Mouse (Mus musculus): ENCODE measurements around the gene Spdye4b.

Gene Spdye4b

GRCm38 (mm10) chr5:143213832-143214231 lies 33.0 kb downstream of the Spdye4b start:
- in situ Hi-C loops (cut with MboI, MseI) = no loop called here

DNA sequence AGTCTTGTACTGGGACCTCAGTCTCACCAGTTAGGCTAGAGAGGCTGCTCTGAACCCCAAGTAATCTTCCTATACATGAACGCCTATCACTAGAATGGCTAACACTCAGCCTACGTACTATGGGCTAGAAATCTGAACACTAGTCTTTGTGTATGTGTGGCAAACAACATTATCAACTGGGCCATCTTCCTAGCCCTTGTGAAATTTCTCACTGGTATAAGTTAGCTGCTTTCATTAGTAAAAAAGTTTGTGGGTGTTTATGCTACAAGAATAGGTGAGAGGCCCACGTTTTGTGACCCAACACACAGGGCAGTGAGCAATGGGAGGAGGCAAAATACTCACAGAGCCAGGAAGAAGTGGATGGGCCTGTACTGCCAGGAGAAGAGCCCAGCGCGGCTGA lies 40.2 kb downstream of the Spdye4b start:
- in situ Hi-C loops (cut with MboI, MseI) = no loop called here

- in situ Hi-C loops (cut with MboI, MseI) = no loop called here
Observed at GRCm38 (mm10) chr5:143222287-143222686, 41.5 kb downstream of the Spdye4b start.

DNA sequence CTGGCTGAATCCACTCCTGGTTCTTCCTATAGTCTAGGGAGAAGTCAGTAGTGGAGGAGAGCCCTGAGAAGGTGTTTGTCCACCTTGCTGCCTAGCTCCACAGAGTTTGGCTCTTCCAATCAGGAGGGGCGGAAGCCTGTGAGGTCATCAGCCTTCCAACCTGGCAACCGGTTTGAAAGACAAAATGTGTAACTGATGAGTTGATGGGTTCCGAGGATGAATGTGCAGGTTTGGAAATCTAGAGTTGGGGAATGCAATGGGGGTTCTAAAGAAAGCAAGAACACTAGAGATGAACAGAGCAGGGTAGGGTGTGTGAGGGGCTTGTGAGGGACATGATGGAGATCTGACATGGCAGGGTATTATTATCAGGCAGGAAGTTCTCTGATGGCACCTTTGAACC lies 46.0 kb downstream of the Spdye4b start, which contains the start of gene Spdye4a:
Spdye4a (minus strand) TSS at position 101 of the 400 bp plus-strand sequence.
- in situ Hi-C loops (cut with MboI, MseI) = no loop called here

- in situ Hi-C loops (cut with MboI, MseI) = no loop called here
Observed at GRCm38 (mm10) chr5:143235028-143235693, 54.3 kb downstream of the Spdye4b start, which contains the start of gene Zfp12. Gene Zfp12 (plus strand): TSS chr5:143235163.

DNA sequence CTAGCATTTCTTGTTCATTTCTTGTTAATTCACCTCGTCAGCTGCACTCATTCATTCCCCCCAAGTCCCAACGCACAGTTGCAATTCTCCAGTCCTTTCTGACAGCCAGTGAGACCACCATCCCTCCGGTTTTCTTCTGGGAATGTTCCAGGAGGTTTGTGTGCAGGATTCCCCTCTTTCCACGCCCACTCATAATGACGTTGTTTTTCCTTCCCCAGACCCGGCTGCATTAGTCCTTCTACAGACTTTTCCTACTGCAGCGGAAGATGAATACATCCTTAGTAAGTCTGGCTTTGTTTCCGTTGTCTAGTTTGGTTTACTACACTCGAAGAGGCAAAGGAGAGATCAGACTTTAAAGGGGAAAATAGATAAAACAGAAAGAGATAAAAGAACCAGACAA lies 55.2 kb downstream of the Spdye4b start:
- in situ Hi-C loops (cut with MboI, MseI) = no loop called here

DNA sequence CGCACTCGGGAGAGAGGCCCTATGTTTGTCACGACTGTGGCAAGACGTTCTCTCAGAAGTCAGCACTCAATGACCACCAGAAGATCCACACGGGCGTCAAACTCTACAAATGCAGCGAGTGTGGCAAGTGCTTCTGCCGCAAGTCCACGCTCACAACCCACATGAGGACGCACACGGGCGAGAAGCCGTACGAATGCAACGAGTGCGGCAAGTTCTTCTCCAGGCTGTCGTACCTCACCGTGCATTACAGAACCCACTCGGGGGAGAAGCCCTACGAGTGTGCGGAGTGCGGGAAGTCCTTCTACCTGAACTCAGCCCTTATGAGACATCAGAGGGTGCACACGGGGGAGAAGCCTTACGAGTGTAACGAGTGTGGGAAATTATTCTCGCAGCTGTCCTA lies 64.1 kb downstream of the Spdye4b start:
- in situ Hi-C loops (cut with MboI, MseI) = no loop called here

DNA sequence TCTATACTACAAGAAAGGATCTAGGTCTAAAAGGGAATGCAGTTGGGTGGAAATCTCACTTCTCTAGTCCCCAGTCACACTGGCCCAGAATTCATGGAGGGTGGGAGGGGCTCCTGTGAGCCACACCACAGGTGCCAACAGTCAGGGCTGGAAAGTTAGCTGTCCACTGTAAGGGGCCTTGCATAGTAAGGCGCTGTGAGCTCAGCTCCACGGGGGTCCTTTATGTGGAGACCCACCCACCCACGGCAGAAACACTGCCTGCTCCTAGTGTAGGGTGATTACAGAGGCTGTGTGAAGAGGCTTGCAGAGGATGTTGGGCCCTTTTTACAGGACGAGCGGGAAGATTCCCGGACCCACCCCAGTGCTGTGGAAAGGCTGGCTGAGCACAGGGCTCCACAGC lies 71.2 kb downstream of the Spdye4b start:
- in situ Hi-C loops (cut with MboI, MseI) = no loop called here

DNA sequence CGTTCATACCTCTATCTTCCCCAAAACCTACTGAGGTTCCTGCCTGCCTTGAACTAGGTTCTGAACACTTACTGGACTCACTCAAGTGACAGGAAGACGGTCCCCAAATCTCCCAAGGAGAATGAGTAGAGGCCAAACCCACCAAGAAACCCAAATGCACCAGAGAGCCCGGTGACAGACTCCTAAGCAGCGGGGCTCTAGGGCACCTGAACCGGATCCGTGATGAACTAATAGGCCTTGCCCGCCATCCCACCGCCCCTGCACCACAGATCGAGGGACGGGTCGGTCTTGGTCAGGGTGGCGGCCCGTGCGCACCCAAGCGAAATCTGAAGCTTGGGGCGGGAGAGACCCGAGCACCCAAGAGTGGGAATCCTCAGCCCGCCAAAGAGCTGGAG lies 72.0 kb downstream of the Spdye4b start:
- in situ Hi-C loops (cut with MboI, MseI) = no loop called here

DNA sequence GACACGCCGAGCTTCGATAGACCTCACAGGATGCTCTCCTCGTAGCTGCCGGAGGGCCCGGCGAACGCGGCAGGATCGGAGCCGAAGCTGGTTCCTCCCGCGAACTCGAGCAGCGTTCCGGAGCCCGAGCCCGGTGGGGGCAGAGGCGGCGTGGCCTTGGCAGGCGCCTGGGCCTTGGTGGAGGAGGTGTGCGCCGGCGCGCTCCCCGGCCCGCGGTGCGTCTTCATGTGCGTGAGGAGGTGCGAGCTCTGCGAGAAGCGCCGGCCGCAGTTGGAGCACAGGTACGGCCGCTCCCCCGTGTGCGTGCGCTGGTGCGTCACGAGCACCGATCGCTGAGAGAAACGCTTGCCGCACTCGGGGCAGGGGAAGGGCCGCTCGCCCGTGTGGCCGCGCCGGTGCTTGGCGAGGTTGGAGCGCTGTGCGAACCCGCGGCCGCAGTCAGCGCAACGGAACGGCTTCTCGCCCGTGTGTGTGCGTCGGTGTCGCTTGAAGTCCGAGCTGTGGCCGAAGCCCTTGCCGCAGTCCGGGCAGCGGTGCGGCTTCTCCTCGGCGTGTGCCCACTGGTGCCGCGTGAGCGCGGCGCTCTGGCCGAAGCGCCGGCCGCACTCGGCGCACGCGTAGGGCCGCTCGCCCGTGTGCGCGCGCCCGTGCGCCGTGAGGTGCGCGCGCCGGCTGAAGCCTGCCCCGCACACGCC lies 72.5 kb downstream of the Spdye4b start:
- in situ Hi-C loops (cut with MboI, MseI) = no loop called here

DNA sequence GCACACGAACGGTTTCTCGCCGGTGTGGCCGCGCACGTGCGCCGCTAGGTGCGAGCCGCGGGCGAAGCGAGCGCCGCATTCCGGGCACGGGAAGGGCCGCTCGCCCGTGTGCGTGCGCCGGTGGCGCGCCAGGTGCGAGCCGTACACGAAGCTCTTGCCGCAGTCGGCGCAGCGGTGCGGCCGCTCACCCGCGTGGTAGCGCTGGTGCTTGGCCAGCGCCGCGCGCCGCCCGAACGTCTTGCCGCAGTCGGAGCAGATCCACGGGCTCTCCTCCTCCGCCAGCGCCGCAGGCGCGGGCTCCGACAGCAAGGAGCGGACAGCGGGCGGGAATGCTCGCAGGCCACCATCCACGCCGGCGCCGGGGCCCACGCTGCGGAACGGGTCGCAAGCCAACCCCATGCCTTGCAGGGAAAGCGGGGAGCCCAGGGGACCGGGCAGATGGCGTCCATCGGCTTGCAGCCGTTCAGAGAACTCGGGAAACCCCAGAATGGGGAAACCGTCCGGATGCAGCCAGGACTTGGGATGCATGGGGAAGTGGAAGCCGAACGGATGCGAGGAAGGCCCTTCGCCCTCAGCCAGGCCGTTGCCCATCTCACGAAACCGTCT lies 73.2 kb downstream of the Spdye4b start:
- in situ Hi-C loops (cut with MboI, MseI) = no loop called here

Data from regulatory T cell (primary cell).